Mouse (Mus musculus) lung, embryonic 14.5 days (tissue): ENCODE measurements at regions not wholly inside any gene's neighbourhood (a gene's known extent, or its start where the extent isn't known, plus 50 kb on each side); places are given as distances from the start of the nearest gene placed in this dataset.

Source experiments
- ATAC-seq: fragments of 200-750 bp; cut with Nextera tagmentation; 2 replicates; pipeline ENCODE4 v1.8.0; 2017; ENCODE audit warnings: mild to moderate bottlenecking, moderate TSS enrichment, moderate library complexity; ENCODE audit not compliant: insufficient read depth
- DNase-seq: peaks from one replicate; pipeline ENCODE4 v3.0.0-alpha.2; 2015
- H3K27ac ChIP-seq: fragments of 300-500 bp; sonication (generic); 2 replicates; pipeline ENCODE4 v1.5.1; 2014; ENCODE audit warnings: low read depth, mild to moderate bottlenecking, moderate library complexity
- H3K27me3 ChIP-seq: fragments of 300-500 bp; sonication (generic); 2 replicates; pipeline ENCODE4 v1.6.1; 2014; ENCODE audit warnings: low read length, control low read depth; ENCODE audit not compliant: insufficient read depth
- H3K36me3 ChIP-seq: fragments of 300-500 bp; sonication (generic); 2 replicates; pipeline ENCODE4 v1.6.1; 2014; ENCODE audit warnings: control low read depth; ENCODE audit not compliant: insufficient read depth
- H3K4me1 ChIP-seq: fragments of 300-500 bp; sonication (generic); 2 replicates; pipeline ENCODE4 v1.6.1; 2014; ENCODE audit warnings: antibody characterized with exemption, control low read depth; ENCODE audit not compliant: insufficient read depth
- H3K4me2 ChIP-seq: fragments of 300-500 bp; sonication (generic); 2 replicates; pipeline ENCODE4 v1.6.1; 2014; ENCODE audit warnings: mild to moderate bottlenecking
- H3K4me3 ChIP-seq: fragments of 300-500 bp; sonication (generic); 2 replicates; pipeline ENCODE4 v1.5.1; 2014; ENCODE audit warnings: low read depth, low read length
- H3K9ac ChIP-seq: fragments of 300-500 bp; sonication (generic); 2 replicates; pipeline ENCODE4 v1.6.1; 2014
- H3K9me3 ChIP-seq: fragments of 300-500 bp; sonication (generic); 2 replicates; pipeline ENCODE4 v1.6.1; 2016; ENCODE audit warnings: low read depth, low read length, control low read depth
- CTCF ChIP-seq: IDR thresholded peaks from 2 replicates; pipeline ENCODE4 v1.5.1; 2016; ENCODE audit warnings: antibody characterized with exemption, low read depth
- WGBS: fragments of 180-500 bp; shearing (Covaris S2); extraction: QIAGEN DNeasy Blood & Tissue Kit; methylation state at CpG from one replicate; pipeline ENCODE4 v1.1.7; 2014; 5-methylcytosine and 5-hydroxymethylcytosine counted together

DNA sequence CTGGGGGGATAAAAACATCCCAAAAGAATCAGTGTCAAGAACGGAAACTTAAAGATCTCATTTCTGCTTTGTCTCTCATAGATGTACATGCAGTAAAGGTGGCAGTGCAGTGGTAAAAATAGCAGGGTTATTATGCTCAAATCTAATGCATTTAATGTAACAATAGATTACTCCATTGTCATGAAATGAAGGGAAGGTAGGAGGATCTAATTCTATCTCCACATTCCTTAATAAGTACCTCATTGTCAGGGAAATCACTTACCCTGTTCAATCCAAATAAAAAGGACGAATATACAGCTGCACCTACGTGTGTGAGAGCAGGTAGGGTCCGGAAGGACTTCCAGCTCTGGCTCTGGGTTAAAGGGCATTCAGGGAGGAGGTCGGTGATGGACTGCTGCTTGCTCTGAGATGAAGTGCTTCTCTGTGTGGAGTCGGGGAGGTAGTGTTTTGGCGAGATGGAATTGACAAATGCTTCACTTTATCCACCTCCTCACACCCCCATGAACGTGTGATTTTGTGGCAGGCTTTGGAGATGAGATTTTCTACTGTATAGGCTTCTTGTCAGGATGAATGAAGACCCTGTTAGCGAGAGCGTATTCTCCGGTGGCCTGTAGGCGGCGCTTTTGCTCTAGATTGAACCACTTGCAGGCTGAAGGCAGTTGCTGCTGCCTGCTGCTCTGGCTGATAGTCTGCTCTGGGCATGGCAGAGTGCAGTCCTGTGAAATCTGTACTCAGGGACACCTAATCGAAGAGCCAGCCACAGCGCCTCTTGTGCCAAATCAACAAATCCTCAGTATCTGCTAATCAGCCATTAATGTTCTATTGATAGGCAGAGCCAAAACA, 424.5 kb downstream of the Igsf11 start:
- TF ChIP-seq CTCF = peak; percentile 66
- Histone ChIP-seq H3K27me3 (no peaks in the 10 kb centered on the region), H3K9me3 (no peaks in the 10 kb centered on the region), H3K27ac (no peak overlapping the region), H3K4me3 (no peak overlapping the region), H3K9ac (no peak overlapping the region), H3K4me1 (no peaks in the 10 kb centered on the region), H3K36me3 (no peaks in the 10 kb centered on the region), H3K4me2 (no peak overlapping the region)
- ATAC-seq (no peak; the same call in 1 of the 2 replicates), DNase-seq (peak; percentile 75)
- WGBS = 18% methylated on average over 15 of the region's 15 CpGs

- TF ChIP-seq CTCF = no peak
- ATAC-seq (no peak), DNase-seq (no peak)
- Histone ChIP-seq H3K4me1 (no peaks in the 10 kb centered on the region), H3K36me3 (no peaks in the 10 kb centered on the region), H3K4me2 (no peak overlapping the region), H3K9me3 (no peaks in the 10 kb centered on the region), H3K9ac (no peak overlapping the region), H3K27me3 (no peaks in the 10 kb centered on the region), H3K27ac (no peak overlapping the region), H3K4me3 (no peak overlapping the region)
- 72% methylated on average over 2 of the region's 2 CpGs for WGBS
Observed at GRCm38 (mm10) chr16:39325627-39326026, 433.2 kb downstream of the Igsf11 start.

DNA sequence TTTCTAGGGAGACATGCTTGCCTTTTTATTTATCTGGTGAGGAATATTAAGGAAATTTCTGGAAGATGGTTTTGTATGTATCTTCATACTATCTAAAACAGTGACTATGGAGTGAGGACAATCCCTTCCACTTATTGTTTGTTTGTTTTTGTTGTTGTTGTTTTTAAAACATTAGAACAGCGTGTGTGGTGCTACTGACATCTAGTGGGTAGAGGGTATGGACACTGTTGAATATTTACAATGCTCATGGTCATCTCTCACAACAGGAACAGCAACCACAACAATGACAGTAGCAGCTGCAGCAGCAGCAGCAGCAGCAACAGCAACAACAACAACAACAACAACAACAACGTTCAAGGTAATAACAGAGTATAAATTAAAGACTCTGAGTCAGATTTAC, 471.2 kb downstream of the Igsf11 start:
- DNase-seq = no peak
- no peaks in the 10 kb centered on the region for H3K9me3 ChIP-seq
- no peak overlapping the region for H3K4me2 ChIP-seq
- ATAC-seq = no peak
- H3K4me1 ChIP-seq = no peaks in the 10 kb centered on the region
- 55% methylated on average over 2 of the region's 2 CpGs for WGBS
- no peak overlapping the region for H3K9ac ChIP-seq
- H3K27ac ChIP-seq = no peak overlapping the region
- no peaks in the 10 kb centered on the region for H3K27me3 ChIP-seq
- no peaks in the 10 kb centered on the region for H3K36me3 ChIP-seq
- no peak overlapping the region for H3K4me3 ChIP-seq
- no peak for TF ChIP-seq CTCF

DNA sequence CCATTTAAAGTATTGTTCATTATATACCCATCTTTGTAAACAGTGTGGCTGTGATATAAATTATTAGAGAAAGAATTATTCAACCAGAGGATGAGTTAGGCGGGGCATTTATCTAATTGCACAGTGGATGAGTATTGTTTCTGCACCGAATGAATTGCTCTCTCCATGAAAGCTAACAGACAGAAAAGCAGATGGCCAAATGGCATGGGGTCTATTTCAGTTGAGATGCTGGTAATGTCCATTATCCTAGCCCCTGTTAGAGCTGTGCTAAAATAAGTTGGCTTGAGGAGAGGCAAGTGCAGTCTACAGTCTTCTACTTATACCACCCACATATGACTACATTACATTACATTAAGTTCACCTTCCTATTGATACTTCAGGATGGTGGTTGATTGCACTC, 475.8 kb downstream of the Igsf11 start:
- no peaks in the 10 kb centered on the region for H3K36me3 ChIP-seq
- WGBS = 88% methylated on average over 2 of the region's 2 CpGs
- H3K4me3 ChIP-seq = no peak overlapping the region
- H3K27ac ChIP-seq = no peak overlapping the region
- TF ChIP-seq CTCF = no peak
- DNase-seq = no peak
- no peak overlapping the region for H3K4me2 ChIP-seq
- no peak overlapping the region for H3K9ac ChIP-seq
- no peaks in the 10 kb centered on the region for H3K4me1 ChIP-seq
- H3K9me3 ChIP-seq = no peaks in the 10 kb centered on the region
- no peaks in the 10 kb centered on the region for H3K27me3 ChIP-seq
- no peak for ATAC-seq

DNA sequence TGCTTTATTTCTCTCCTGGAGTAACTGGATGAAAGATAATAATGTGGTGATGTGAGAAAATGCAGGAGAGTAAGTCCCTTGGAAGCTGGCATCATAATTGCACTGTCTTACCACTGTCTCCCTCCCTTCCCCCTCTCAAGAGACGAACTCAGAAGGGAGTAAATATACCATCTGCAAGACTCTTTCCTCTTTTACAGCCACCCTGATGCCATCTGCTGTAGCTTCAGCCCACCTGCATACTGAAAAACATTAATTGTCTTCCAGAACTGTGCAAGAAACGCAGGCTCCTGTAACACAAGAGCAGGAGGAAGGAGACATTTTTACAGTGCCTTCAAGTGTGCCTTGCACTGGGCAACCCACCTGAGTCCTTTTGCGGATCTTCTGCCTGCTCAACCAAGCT, 482.1 kb downstream of the Igsf11 start:
- Histone ChIP-seq H3K4me2 (no peak overlapping the region), H3K4me1 (no peaks in the 10 kb centered on the region), H3K4me3 (no peak overlapping the region), H3K27me3 (no peaks in the 10 kb centered on the region), H3K27ac (no peak overlapping the region), H3K9me3 (no peaks in the 10 kb centered on the region), H3K36me3 (no peaks in the 10 kb centered on the region), H3K9ac (no peak overlapping the region)
- no peak for ATAC-seq
- WGBS = 66% methylated on average over 3 of the region's 3 CpGs
- no peak for DNase-seq
- TF ChIP-seq CTCF = no peak

- DNase-seq (no peak), ATAC-seq (no peak)
- no peaks in the 10 kb centered on the region for H3K9me3 ChIP-seq
- H3K4me3 ChIP-seq = no peak overlapping the region
- TF ChIP-seq CTCF = no peak
- H3K9ac ChIP-seq = no peak overlapping the region
- no peaks in the 10 kb centered on the region for H3K4me1 ChIP-seq
- no peak overlapping the region for H3K27ac ChIP-seq
- H3K4me2 ChIP-seq = no peak overlapping the region
- no peaks in the 10 kb centered on the region for H3K36me3 ChIP-seq
- no peaks in the 10 kb centered on the region for H3K27me3 ChIP-seq
- WGBS = 68% methylated on average over 7 of the region's 7 CpGs
Observed at GRCm38 (mm10) chr16:39379959-39380358, 487.5 kb downstream of the Igsf11 start.

- Histone ChIP-seq H3K27ac (no peak overlapping the region), H3K4me1 (no peaks in the 10 kb centered on the region), H3K4me3 (no peak overlapping the region), H3K27me3 (no peaks in the 10 kb centered on the region), H3K4me2 (no peak overlapping the region), H3K36me3 (no peaks in the 10 kb centered on the region), H3K9me3 (no peaks in the 10 kb centered on the region), H3K9ac (no peak overlapping the region)
- WGBS = 64% methylated on average over 5 of the region's 5 CpGs
- TF ChIP-seq CTCF = no peak
- DNase-seq (no peak), ATAC-seq (no peak)
Observed at GRCm38 (mm10) chr16:39389943-39390342, 497.5 kb downstream of the Igsf11 start.
